Mouse (Mus musculus) olfactory bulb, adult 2 months (tissue): ENCODE measurements around the gene Nsg2. TPM values are rescaled to one million over a fixed set of nuclear protein-coding genes. Genes with fewer than 3 reads are reported as not detected.
A peak's percentile ranks its signal among the peaks of the same experiment; 100 is the strongest.

Experiments
- H3K27ac ChIP-seq: fragments of 200-500 bp; 2 replicates; pipeline ENCODE4 v1.5.1; 2012; ENCODE audit warnings: low read depth, low read length; ENCODE audit not compliant: insufficient read depth
- H3K4me1 ChIP-seq: fragments of 200-500 bp; 2 replicates; pipeline ENCODE4 v1.6.1; 2012; ENCODE audit warnings: low read length; ENCODE audit not compliant: control insufficient read depth, insufficient read depth
- H3K4me3 ChIP-seq: fragments of 200-500 bp; 2 replicates; pipeline ENCODE4 v1.5.1; 2012; ENCODE audit warnings: mild to moderate bottlenecking, low read depth, low read length, moderate library complexity; ENCODE audit not compliant: insufficient read depth
- CTCF ChIP-seq: fragments of 200-500 bp; IDR thresholded peaks from 2 replicates; pipeline ENCODE4 v1.5.1; 2012; ENCODE audit warnings: low read depth, mild to moderate bottlenecking, low read length, moderate library complexity; ENCODE audit not compliant: insufficient read depth
- POLR2A ChIP-seq: fragments of 200-500 bp; IDR thresholded peaks from 2 replicates; pipeline ENCODE4 v1.6.1; 2012; ENCODE audit warnings: mild to moderate bottlenecking, low read depth, low read length, moderate library complexity; ENCODE audit not compliant: insufficient read depth
- WGBS: fragments of 180-500 bp; shearing (Covaris S2); methylation state at CpG from one replicate; pipeline ENCODE4 v1.1.7; 2018; 5-methylcytosine and 5-hydroxymethylcytosine counted together
- polyA plus RNA-seq: library from polyadenylated mRNA; stranded (reverse); fragments of >200 nt; gene quantifications from 2 replicates; pipeline ENCODE4 v1.2.4, GENCODE M21; 2012; ENCODE audit warnings: low replicate concordance; ENCODE audit not compliant: missing spikeins, insufficient read depth, insufficient read length

Nsg2 gene
- polyA plus RNA-seq, 1 experiment = 450 TPM

DNA sequence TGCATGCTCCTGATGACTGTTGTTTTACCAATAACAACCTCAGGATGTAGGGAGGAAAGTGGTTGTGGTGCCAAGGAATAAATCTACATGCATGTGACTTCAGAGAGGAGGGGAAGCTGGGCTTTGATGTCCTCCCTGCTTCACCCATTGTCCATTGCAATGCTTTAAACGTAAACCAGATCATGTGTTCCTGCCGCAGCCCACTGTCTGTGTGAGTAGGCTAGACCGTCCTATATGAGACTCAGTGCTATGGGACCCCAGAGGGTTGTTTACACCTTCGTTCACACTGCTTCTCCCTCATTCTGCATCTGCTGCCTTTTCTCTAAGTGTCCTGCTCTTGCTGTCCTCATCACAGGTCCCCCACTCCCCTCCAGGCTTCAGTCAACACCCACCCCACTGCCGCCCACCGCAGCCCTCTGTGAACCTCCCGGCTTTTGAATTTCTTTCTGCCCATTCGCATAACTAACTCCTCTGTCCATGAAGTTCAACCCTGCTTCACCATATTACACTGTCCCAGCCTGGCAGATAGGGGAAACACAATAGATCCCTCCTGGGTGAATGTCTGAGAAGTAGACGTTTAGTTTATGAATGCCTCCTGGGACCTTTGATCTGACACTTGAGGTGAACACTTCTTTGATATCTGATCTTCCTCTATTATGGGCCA lies 87.6 kb downstream of the Nsg2 start:
- no peak for TF ChIP-seq POLR2A
- Histone ChIP-seq H3K4me3 (no peak overlapping the region), H3K4me1 (peaks cover 19% of the 10 kb centered on the region), H3K27ac (peak overlapping the region; percentile 98)
- 75% methylated on average over 9 of the region's 9 CpGs for WGBS

DNA sequence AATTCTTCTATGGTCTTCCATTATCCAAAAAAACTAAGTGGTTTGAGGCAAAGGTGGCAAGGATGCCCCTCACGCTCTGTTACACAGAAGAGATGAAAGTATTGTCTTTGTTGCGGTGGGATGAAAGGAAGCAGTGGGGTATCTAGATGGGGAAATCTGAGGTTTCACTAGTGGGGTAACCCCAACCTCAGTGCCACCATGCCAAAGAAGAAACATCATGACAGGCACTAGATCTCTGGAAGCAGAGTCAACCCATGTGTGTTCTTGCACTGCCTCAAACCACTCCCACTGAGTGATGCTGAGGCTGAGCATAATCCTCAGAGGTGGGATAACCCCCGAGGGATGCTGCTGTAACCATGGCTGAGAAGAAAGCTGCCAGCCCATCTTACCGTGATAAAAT lies 95.5 kb downstream of the Nsg2 start:
- peaks cover 3% of the 10 kb centered on the region; the same call in 1 of the 2 replicates for H3K4me1 ChIP-seq
- no peak for TF ChIP-seq CTCF
- no peak for TF ChIP-seq POLR2A

GRCm38 (mm10) chr11:32096346-32096745 lies 96.1 kb downstream of the Nsg2 start:
- TF ChIP-seq CTCF (no peak), POLR2A (no peak)
- no peak overlapping the region for H3K27ac ChIP-seq
- H3K4me3 ChIP-seq = no peak overlapping the region
- H3K4me1 ChIP-seq = peaks cover 3% of the 10 kb centered on the region; the same call in 1 of the 2 replicates
- WGBS = 90% methylated on average over 6 of the region's 6 CpGs

More for the DNA sequence above, 95.5 kb downstream of the Nsg2 start:
- Histone ChIP-seq H3K27ac (no peak overlapping the region), H3K4me3 (no peak overlapping the region)
- 78% methylated on average over 4 of the region's 4 CpGs for WGBS

DNA sequence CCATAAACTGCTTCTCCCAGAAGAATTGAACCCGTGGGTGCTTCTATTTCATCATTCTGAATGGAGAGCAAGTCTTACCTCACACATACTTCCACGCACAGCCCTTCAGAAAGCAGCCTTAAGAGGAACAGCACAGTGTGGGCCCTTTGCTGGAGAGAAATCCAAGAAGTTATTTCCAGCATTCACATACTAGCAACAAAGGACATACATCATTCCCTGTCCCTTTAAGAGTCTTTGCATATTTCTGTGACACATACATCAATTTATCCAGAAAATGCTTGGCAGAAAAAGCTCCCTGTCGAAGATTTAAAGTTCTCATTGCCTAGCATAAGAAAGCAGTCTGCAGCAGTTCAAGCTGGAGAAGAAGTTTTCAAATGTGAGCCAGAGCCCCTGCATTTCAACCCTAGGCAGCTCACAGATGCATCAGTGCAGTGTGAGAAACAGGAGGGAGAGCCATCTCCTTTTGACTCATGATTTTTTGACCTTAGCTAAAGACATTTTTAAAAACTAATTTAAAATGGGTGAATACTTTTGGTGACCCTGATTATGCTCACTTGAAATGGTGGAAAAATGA lies 100.9 kb downstream of the Nsg2 start:
- H3K27ac ChIP-seq = no peak overlapping the region; the same call in 1 of the 2 replicates
- WGBS = 55% methylated on average over 3 of the region's 3 CpGs
- H3K4me3 ChIP-seq = no peak overlapping the region
- peaks cover 17% of the 10 kb centered on the region for H3K4me1 ChIP-seq
- TF ChIP-seq CTCF (no peak), POLR2A (no peak)

GRCm38 (mm10) chr11:32102976-32103375 lies 102.7 kb downstream of the Nsg2 start:
- H3K4me3 ChIP-seq = no peak overlapping the region
- no peak for TF ChIP-seq POLR2A
- TF ChIP-seq CTCF = no peak
- peaks cover 23% of the 10 kb centered on the region for H3K4me1 ChIP-seq
- WGBS = 20% methylated on average over 12 of the region's 12 CpGs
- peak overlapping the region; percentile 83 for H3K27ac ChIP-seq

GRCm38 (mm10) chr11:32104406-32105116 lies 104.3 kb downstream of the Nsg2 start:
- H3K4me1 ChIP-seq = peaks cover 23% of the 10 kb centered on the region
- no peak for TF ChIP-seq POLR2A
- TF ChIP-seq CTCF = no peak
- H3K27ac ChIP-seq = no peak overlapping the region; the same call in 1 of the 2 replicates
- H3K4me3 ChIP-seq = no peak overlapping the region
- 60% methylated on average over 9 of the region's 9 CpGs for WGBS

DNA sequence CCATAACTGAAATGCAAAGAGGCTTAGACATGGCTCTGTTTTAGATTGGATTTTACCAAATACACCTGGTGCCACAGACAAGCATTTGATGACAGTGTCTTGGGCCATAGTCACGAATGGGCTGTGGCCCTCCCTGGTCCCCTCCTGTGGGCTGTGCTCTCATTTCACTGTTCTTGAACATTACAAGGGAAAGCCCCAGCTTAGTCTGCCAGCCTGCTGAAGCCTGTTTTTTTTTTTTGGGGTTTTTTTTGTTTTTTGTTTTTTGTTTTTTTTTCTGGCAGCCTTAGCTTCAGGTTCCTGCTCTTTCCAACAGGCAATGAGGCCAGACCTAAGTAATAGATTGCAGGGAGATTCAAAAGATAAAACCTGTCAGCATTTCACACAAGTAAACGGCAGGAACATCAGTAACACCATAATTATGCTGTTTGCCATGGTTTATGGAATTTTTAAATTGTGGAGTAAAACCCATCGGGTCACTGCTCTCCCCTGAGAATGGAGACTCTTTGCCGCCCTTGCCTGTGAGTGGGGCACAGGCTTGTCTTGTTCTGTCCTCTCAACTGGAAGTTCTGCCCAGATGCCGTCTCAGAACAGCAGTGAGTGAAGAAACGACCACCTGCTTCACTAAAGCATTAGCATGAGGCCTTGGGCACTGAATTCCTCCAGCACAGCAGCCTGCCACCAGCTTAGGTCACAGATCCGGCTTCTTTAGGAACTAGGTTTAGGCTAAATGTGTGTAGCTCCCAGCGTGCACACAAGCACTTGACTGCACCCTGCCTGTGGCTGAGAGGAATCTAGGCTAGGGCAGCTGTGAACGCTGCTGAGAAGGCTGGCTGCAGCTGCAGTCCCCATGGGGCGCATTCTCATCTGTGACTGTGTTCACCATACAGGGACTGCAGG lies 105.7 kb downstream of the Nsg2 start:
- 16% methylated on average over 10 of the region's 10 CpGs for WGBS
- H3K4me1 ChIP-seq = peaks cover 20% of the 10 kb centered on the region
- H3K4me3 ChIP-seq = no peak overlapping the region
- peak overlapping the region; percentile 93 for H3K27ac ChIP-seq
- TF ChIP-seq POLR2A (no peak), CTCF (peak; percentile 47; the same call in 1 of the 2 replicates)

DNA sequence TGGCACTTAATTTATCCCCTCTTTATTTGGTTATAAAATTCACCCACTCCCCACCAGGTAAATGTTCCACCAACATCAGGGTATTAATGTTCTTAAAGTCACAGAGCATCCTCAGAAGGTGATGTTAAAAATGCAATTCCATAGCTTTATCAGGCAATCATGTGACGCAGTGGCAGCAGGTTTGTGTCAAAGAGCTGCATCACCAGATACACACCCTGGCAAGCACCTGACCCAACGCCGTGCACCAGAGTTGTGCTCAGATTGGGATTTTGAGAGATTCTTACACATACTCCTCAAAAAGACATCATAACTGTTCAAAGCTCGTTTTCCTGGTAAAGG lies 106.4 kb downstream of the Nsg2 start:
- Histone ChIP-seq H3K27ac (peak overlapping the region; percentile 93; the same call in 1 of the 2 replicates), H3K4me3 (no peak overlapping the region)
- WGBS = 83% methylated on average over 4 of the region's 4 CpGs

More for the DNA sequence above, 106.4 kb downstream of the Nsg2 start:
- peaks cover 20% of the 10 kb centered on the region for H3K4me1 ChIP-seq
- TF ChIP-seq CTCF (no peak), POLR2A (no peak)
